Mouse (Mus musculus) embryonic facial prominence, embryonic 15.5 days (tissue): ENCODE measurements around the gene Nrxn3. TPM values are rescaled to one million over a fixed set of nuclear protein-coding genes. Genes with fewer than 3 reads are reported as not detected.

Source experiments
- ATAC-seq: fragments of 200-750 bp; cut with Nextera tagmentation; 2 replicates; pipeline ENCODE4 v1.8.0; 2017; ENCODE audit warnings: low read depth, moderate TSS enrichment; ENCODE audit not compliant: insufficient number of reproducible peaks, low FRiP score, low TSS enrichment
- H3K27ac ChIP-seq: fragments of 300-500 bp; sonication (generic); replicated peaks from 2 replicates; pipeline ENCODE4 v1.5.1; 2015; ENCODE audit warnings: mild to moderate bottlenecking, inconsistent platforms
- H3K27me3 ChIP-seq: fragments of 300-500 bp; sonication (generic); 2 replicates; pipeline ENCODE4 v1.6.1; 2015; ENCODE audit warnings: inconsistent platforms
- H3K36me3 ChIP-seq: fragments of 300-500 bp; sonication (generic); 2 replicates; pipeline ENCODE4 v1.6.1; 2015; ENCODE audit warnings: mild to moderate bottlenecking, inconsistent platforms
- H3K4me1 ChIP-seq: fragments of 300-500 bp; sonication (generic); 2 replicates; pipeline ENCODE4 v1.6.1; 2015; ENCODE audit warnings: inconsistent platforms
- H3K4me2 ChIP-seq: fragments of 300-500 bp; sonication (generic); replicated peaks from 2 replicates; pipeline ENCODE4 v1.6.1; 2015; ENCODE audit warnings: mild to moderate bottlenecking, inconsistent platforms
- H3K4me3 ChIP-seq: fragments of 300-500 bp; sonication (generic); replicated peaks from 2 replicates; pipeline ENCODE4 v1.5.1; 2015; ENCODE audit warnings: mild to moderate bottlenecking, inconsistent platforms
- H3K9ac ChIP-seq: fragments of 300-500 bp; sonication (generic); 2 replicates; pipeline ENCODE4 v1.6.1; 2015; ENCODE audit warnings: inconsistent platforms
- H3K9me3 ChIP-seq: fragments of 300-500 bp; sonication (generic); replicated peaks from 2 replicates; pipeline ENCODE4 v1.6.1; 2016; ENCODE audit warnings: inconsistent platforms
- WGBS: fragments of 180-500 bp; shearing (Covaris S2); methylation state at CpG from one replicate; pipeline ENCODE4 v1.1.7; 2015; 5-methylcytosine and 5-hydroxymethylcytosine counted together
- polyA plus RNA-seq: library from polyadenylated mRNA; unstranded; fragments of >200 nt; fragmentation: Nextera tagmentation; extraction: Ambion mirVana; gene quantifications from 2 replicates; pipeline ENCODE4 v1.2.1, GENCODE M21; 2015

Nrxn3 gene
- polyA plus RNA-seq, 1 experiment from 2014 or later, result 4.5 TPM

DNA sequence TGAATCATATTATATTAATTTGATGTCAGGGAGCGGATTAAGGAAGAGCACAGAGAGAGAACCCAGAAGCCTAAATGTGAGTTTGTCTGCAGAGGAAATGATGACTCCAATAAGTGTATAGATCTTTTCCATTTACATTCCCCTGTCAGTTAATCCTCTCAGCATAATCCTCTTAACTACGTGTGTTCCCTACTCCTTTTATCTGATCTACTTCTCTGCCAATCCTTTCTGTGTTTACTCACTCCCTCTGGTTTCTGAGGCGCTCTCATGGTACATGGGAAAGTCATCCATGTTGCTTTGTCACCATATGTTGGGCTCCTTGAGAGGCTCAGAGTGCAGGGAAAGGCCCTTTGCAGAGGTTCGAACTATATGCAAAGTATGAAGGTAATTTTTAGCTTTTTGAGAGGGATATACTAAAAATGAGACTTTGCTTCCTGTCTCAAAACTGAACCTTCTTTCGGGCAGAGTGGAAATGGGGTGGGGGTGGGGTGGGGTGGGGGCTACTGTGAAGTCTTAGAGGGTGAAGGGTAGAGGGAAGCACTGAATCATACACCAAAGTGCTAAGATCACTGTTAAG is 350.6 kb downstream of the Nrxn3 start:
- Histone ChIP-seq H3K9ac (no peak overlapping the region), H3K4me2 (no peak overlapping the region), H3K27ac (no peak overlapping the region), H3K4me1 (no peaks in the 10 kb centered on the region), H3K27me3 (no peaks in the 10 kb centered on the region), H3K4me3 (no peak overlapping the region), H3K36me3 (no peaks in the 10 kb centered on the region), H3K9me3 (no peaks in the 10 kb centered on the region)
- no peak for ATAC-seq
- WGBS, result 63% methylated on average over 5 of the region's 5 CpGs

GRCm38 (mm10) chr12:89074551-89075295 is 352.0 kb downstream of the Nrxn3 start:
- WGBS, result 30% methylated on average over 10 of the region's 10 CpGs

GRCm38 (mm10) chr12:89093806-89094479 is 371.3 kb downstream of the Nrxn3 start:
- no peak overlapping the region for H3K9ac ChIP-seq
- H3K4me1 ChIP-seq, result no peaks in the 10 kb centered on the region
- 82% methylated on average over 8 of the region's 8 CpGs for WGBS
- H3K36me3 ChIP-seq, result no peaks in the 10 kb centered on the region
- H3K4me2 ChIP-seq, result no peak overlapping the region
- no peak overlapping the region for H3K27ac ChIP-seq
- H3K9me3 ChIP-seq, result no peaks in the 10 kb centered on the region
- no peaks in the 10 kb centered on the region for H3K27me3 ChIP-seq
- H3K4me3 ChIP-seq, result no peak overlapping the region
- no peak for ATAC-seq

More at GRCm38 (mm10) chr12:89074551-89075295, 352.0 kb downstream of the Nrxn3 start:
- no peaks in the 10 kb centered on the region for H3K9me3 ChIP-seq
- no peak overlapping the region for H3K9ac ChIP-seq
- H3K4me2 ChIP-seq, result no peak overlapping the region
- no peak overlapping the region for H3K4me3 ChIP-seq
- no peaks in the 10 kb centered on the region for H3K36me3 ChIP-seq
- no peak for ATAC-seq
- H3K4me1 ChIP-seq, result no peaks in the 10 kb centered on the region
- H3K27me3 ChIP-seq, result no peaks in the 10 kb centered on the region
- no peak overlapping the region for H3K27ac ChIP-seq

- Histone ChIP-seq H3K27ac (no peak overlapping the region), H3K4me1 (no peaks in the 10 kb centered on the region), H3K4me3 (no peak overlapping the region), H3K9me3 (no peaks in the 10 kb centered on the region), H3K9ac (no peak overlapping the region), H3K4me2 (no peak overlapping the region), H3K27me3 (no peaks in the 10 kb centered on the region), H3K36me3 (no peaks in the 10 kb centered on the region)
- WGBS, result 82% methylated on average over 2 of the region's 2 CpGs
- no peak for ATAC-seq
Measured at GRCm38 (mm10) chr12:89097561-89097960, 374.9 kb downstream of the Nrxn3 start.

- H3K9me3 ChIP-seq, result no peaks in the 10 kb centered on the region
- H3K4me2 ChIP-seq, result peak overlapping the region; percentile 30
- no peak overlapping the region for H3K4me3 ChIP-seq
- no peaks in the 10 kb centered on the region for H3K4me1 ChIP-seq
- H3K27me3 ChIP-seq, result no peaks in the 10 kb centered on the region
- no peak overlapping the region for H3K27ac ChIP-seq
- no peaks in the 10 kb centered on the region for H3K36me3 ChIP-seq
- no peak overlapping the region for H3K9ac ChIP-seq
- 15% methylated on average over 9 of the region's 9 CpGs for WGBS
- peak; percentile 67 for ATAC-seq
Measured at GRCm38 (mm10) chr12:89106029-89106733, 383.5 kb downstream of the Nrxn3 start.

DNA sequence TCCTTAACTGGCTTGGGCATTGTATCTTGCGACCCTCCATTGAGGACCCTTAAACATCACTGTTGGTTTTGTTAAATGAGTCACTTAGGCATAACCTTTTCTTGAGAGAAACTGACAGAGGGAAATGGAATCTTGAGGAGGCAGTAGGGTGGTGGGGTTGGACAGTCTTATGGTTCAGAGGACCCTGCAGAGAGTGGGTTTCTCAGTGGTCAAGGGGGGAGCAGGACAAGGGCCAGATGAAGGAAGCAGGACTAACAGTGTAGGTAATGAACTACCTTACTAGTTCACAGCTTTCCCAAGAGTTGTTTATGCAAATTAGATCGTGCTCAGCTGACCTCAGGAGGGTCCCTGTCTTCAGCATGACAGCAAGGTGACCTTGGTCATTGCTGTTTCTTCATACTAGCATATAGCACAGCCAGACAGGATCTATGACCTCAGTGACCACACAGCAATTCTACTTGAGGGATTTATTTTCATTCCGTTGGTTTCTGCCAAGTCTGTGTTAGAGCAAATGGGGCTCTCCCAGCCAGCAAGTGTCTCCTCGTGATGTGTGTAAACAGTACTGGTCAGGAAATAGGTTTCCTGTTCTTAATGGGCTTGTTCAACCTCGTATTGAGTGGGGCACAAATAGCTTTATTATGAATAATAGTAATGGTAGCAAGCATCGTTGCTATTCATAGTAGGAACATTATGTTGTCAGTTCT is 384.4 kb downstream of the Nrxn3 start:
- 60% methylated on average over 6 of the region's 6 CpGs for WGBS
- no peaks in the 10 kb centered on the region for H3K4me1 ChIP-seq
- no peak for ATAC-seq

GRCm38 (mm10) chr12:89109779-89110335 is 387.2 kb downstream of the Nrxn3 start:
- no peak for ATAC-seq

More for the DNA sequence above, 384.4 kb downstream of the Nrxn3 start:
- Histone ChIP-seq H3K27me3 (no peaks in the 10 kb centered on the region), H3K27ac (no peak overlapping the region), H3K4me3 (no peak overlapping the region), H3K4me2 (no peak overlapping the region), H3K9ac (no peak overlapping the region), H3K36me3 (no peaks in the 10 kb centered on the region), H3K9me3 (no peaks in the 10 kb centered on the region)

DNA sequence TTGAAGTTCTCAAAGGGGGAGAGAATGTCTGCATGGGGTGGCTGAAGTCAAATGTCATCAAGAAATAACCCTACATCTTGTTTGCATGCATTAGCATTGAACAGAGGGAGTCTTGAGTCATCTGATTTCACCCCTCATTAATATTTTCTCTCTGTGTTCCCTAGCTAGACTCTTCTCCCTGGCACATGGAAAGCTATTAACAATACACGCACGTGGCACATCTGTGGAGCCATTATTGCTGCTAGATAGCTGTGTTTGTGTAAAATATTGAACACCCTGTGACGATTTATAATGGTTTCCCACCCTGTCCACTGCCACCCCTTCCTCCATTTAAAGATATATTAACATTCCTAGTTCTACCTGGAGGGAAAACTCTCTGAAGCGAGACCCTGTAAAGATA is 405.9 kb downstream of the Nrxn3 start:
- Histone ChIP-seq H3K9me3 (no peaks in the 10 kb centered on the region), H3K4me2 (no peak overlapping the region), H3K4me3 (no peak overlapping the region), H3K36me3 (no peaks in the 10 kb centered on the region), H3K4me1 (no peaks in the 10 kb centered on the region), H3K9ac (no peak overlapping the region), H3K27me3 (no peaks in the 10 kb centered on the region), H3K27ac (no peak overlapping the region)
- no peak for ATAC-seq
- 73% methylated on average over 4 of the region's 4 CpGs for WGBS

More at GRCm38 (mm10) chr12:89109779-89110335, 387.2 kb downstream of the Nrxn3 start:
- H3K36me3 ChIP-seq, result no peaks in the 10 kb centered on the region
- no peak overlapping the region for H3K4me2 ChIP-seq
- H3K9ac ChIP-seq, result no peak overlapping the region
- no peaks in the 10 kb centered on the region for H3K27me3 ChIP-seq
- no peaks in the 10 kb centered on the region for H3K9me3 ChIP-seq
- 66% methylated on average over 7 of the region's 7 CpGs for WGBS
- no peaks in the 10 kb centered on the region for H3K4me1 ChIP-seq
- H3K27ac ChIP-seq, result no peak overlapping the region
- no peak overlapping the region for H3K4me3 ChIP-seq

- no peak overlapping the region for H3K4me2 ChIP-seq
- no peak overlapping the region for H3K9ac ChIP-seq
- H3K4me1 ChIP-seq, result no peaks in the 10 kb centered on the region
- WGBS, result 53% methylated on average over 9 of the region's 9 CpGs
- H3K9me3 ChIP-seq, result no peaks in the 10 kb centered on the region
- H3K27ac ChIP-seq, result no peak overlapping the region
- no peaks in the 10 kb centered on the region for H3K27me3 ChIP-seq
- H3K4me3 ChIP-seq, result no peak overlapping the region
- H3K36me3 ChIP-seq, result no peaks in the 10 kb centered on the region
- no peak for ATAC-seq
Measured at GRCm38 (mm10) chr12:89129139-89129907, 406.6 kb downstream of the Nrxn3 start.

DNA sequence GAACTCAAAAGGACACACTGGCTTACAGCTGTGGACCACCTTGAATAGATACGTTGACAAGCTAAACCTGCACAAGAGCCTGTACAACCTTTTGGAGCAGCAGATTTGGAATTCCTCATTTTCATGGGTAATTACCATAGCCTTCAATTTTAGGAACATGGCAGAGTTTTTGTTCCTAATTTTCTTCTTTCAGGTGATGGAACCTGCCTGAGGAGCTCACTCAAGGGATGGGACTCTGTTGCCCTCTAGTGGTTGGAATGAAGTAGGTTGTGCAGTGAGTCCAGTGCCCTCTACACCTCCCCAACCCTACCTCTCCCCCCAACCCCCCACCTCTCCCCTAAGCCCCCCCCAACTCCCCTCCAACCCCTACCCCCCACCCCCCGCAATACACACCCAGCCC is 411.7 kb downstream of the Nrxn3 start:
- H3K27ac ChIP-seq, result no peak overlapping the region
- no peaks in the 10 kb centered on the region for H3K36me3 ChIP-seq
- WGBS, result 77% methylated on average over 2 of the region's 2 CpGs
- H3K4me3 ChIP-seq, result no peak overlapping the region
- no peak for ATAC-seq
- no peaks in the 10 kb centered on the region for H3K27me3 ChIP-seq
- H3K4me2 ChIP-seq, result no peak overlapping the region
- H3K9me3 ChIP-seq, result no peaks in the 10 kb centered on the region
- no peaks in the 10 kb centered on the region for H3K4me1 ChIP-seq
- H3K9ac ChIP-seq, result no peak overlapping the region
